Mouse (Mus musculus) cerebellum, postnatal 36 days (tissue): Measurements from ENCODE around the gene Fetub.
"Not testable (repeated sequence)": the region's sequence is repeated elsewhere in the genome, so short reads cannot be mapped to it uniquely, and the experiment has no call there.

Experiments used
- DNase-seq, 2 experiments: peaks; one replicate each; pipeline ENCODE4 v3.0.0; 2021 to 2022; ENCODE audit warnings: mixed read lengths in 2 of 2

Fetub gene

GRCm38 (mm10) chr16:22911986-22912385 is 6.1 kb upstream of the Fetub start:
- no peak for DNase-seq

GRCm38 (mm10) chr16:22912886-22913285 is 5.2 kb upstream of the Fetub start:
- no peak for DNase-seq

- DNase-seq = no peak
Measured at GRCm38 (mm10) chr16:22914276-22914675, 3.9 kb upstream of the Fetub start.

GRCm38 (mm10) chr16:22918664-22919312 is 654 bp downstream of the Fetub start:
- DNase-seq = no peak

GRCm38 (mm10) chr16:22919971-22920854 is 2.1 kb downstream of the Fetub start:
- no peak for DNase-seq

GRCm38 (mm10) chr16:22921761-22922160 is 3.6 kb downstream of the Fetub start:
- no peak for DNase-seq

GRCm38 (mm10) chr16:22922433-22922832 is 4.3 kb downstream of the Fetub start:
- no peak for DNase-seq

GRCm38 (mm10) chr16:22929575-22929974 is 11.4 kb downstream of the Fetub start:
- no peak for DNase-seq

- DNase-seq = no peak
Measured at GRCm38 (mm10) chr16:22931431-22932200, 13.5 kb downstream of the Fetub start.

GRCm38 (mm10) chr16:22937631-22938030 is 19.5 kb downstream of the Fetub start:
- no peak for DNase-seq

- no peak for DNase-seq
Measured at GRCm38 (mm10) chr16:22938541-22938940, 20.4 kb downstream of the Fetub start.

GRCm38 (mm10) chr16:22939120-22939695 is 21.1 kb downstream of the Fetub start:
- DNase-seq = no peak

- DNase-seq = not testable (repeated sequence)
Measured at GRCm38 (mm10) chr16:22941825-22942476, 23.8 kb downstream of the Fetub start.

GRCm38 (mm10) chr16:22947371-22947770 is 29.2 kb downstream of the Fetub start:
- no peak for DNase-seq

- DNase-seq = no peak
Measured at GRCm38 (mm10) chr16:22950840-22951395, 32.8 kb downstream of the Fetub start, which contains the start of gene Hrg. Gene Hrg, plus strand, starts transcription at chr16:22951072.

- no peak for DNase-seq
Measured at GRCm38 (mm10) chr16:22953069-22953468, 34.9 kb downstream of the Fetub start.

- no peak for DNase-seq
Measured at GRCm38 (mm10) chr16:22955397-22956084, 37.4 kb downstream of the Fetub start.

- DNase-seq = no peak
Measured at GRCm38 (mm10) chr16:22956085-22956439, 37.9 kb downstream of the Fetub start.

- no peak for DNase-seq
Measured at GRCm38 (mm10) chr16:22961073-22961472, 42.9 kb downstream of the Fetub start.

GRCm38 (mm10) chr16:22962256-22962655 is 44.1 kb downstream of the Fetub start:
- no peak for DNase-seq

GRCm38 (mm10) chr16:22963293-22963692 is 45.2 kb downstream of the Fetub start:
- no peak for DNase-seq
